Mouse (Mus musculus) adrenal gland, adult 8-10 months (tissue): Measurements from ENCODE around the gene Ero1l. TPM values are rescaled to one million over a fixed set of nuclear protein-coding genes. Genes with fewer than 3 reads are reported as not detected.

Experiments
- DNase-seq: peaks from one replicate; pipeline ENCODE4 v3.0.0; 2022
- total RNA-seq, 4 experiments: library from RNA; stranded (reverse); gene quantifications; 2 replicates each; pipeline ENCODE4 v1.2.4; 2022

Ero1l gene
- total RNA-seq: 10 to 100 TPM; 52.1 to 60.2 (median 54.6) TPM

DNA sequence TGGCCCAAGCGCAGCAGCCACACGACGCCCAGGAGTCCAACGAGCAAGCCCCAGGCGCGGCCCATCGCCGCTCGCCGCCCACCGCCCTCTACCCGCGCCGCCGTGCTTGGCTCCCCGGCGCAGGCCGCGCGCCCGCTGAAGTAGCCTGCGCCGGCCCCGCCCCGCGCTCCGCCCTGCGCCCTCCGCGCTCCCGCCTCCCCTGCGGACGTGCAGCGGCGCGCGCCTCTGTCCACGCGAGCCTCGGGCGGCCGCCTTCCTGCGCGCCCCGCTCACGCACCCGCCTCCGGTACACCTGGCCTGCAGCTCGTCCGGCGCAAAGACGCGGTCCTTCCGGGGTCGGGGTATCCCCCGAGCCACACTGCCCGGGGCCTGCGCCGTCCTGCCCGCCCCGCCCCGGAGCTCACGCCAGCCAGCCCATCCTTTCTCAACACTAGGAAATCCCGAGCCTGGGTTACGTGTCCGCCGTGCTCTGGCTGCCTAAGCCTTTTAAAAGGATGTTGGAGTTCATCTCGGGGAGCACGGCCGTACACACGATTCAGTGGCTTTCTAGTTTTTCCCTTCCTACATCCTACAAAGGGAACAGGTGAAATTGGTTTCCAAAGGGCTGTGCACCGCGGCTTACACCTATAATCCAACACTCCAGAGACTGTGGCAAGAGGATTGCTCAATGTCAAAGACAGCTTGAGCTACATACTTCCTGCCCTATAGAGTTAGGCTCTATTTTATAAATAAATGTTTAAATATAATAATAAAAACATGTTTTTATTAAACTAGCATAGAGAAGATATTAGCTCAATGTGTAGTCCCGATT is at the start of gene Ero1l:
Gene Ero1l, minus strand, starts transcription at position 346 of the 811 bp plus-strand sequence.
- DNase-seq: peak; percentile 69

DNA sequence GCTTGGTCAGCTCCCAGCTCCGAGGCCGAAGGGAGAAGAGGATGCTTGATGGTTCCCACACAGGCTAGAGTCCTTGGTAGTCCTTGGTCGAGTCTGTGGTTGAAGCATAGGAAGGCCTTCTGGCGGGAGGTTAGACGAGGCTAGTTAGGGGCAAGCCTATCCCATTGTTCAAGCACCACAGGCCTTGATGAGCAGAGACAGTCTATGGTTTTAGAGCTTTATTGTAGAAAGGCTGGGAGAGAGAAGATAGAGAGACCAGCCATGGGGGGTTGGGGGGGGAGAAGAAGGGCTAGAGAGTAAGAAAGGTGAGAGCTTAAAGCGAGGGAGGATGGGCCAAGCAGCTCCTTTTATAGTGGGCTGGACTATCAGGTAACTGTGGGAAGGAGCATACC is 46.6 kb upstream of the Ero1l start:
- no peak for DNase-seq

DNA sequence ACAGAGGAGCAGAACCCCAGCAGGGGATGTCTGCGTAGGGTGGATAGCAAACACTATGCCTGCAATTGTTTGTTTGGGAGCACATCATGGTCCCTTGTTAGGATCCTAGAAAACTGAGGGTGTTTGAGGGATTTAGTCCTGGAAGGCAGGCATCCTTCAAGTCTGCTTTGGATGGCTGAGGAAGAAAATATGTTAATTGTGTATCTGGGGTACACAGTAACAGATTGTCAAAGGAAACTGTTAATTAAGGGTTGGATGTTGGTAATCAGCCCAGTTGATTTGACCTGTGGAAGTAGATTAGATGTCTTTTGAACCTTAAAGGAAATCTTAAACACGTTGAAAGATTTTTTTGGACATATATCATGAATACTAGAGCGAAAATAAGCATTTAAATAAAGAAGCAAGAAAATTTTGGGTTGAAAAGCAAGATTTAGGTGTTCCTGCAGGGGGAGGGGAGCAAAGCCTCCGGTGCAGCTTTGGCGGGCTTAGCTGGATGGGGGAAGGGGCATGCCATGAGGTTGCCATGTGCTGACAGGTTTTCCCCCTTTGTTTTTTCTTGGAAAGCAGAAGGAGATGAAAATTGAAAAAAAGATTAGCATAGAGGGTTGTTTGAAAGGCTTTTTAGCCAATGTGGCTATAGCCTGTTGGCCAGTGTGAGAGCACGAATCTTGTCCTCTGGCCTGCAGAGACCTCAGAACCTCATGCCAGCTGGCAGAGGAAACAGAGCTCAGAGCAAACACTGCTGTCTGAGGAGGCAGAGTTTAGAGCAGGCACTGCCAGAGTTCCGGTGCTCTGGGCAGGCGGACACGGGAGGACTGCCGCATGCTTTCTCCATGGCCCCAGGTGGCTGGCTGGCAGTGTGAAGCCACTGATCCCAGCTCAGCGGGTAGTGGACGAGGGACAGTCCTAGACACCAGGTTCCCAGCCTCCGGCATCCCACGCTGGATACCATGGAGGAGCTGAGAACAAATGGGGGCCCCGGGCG is 45.9 kb upstream of the Ero1l start:
- no peak for DNase-seq

DNA sequence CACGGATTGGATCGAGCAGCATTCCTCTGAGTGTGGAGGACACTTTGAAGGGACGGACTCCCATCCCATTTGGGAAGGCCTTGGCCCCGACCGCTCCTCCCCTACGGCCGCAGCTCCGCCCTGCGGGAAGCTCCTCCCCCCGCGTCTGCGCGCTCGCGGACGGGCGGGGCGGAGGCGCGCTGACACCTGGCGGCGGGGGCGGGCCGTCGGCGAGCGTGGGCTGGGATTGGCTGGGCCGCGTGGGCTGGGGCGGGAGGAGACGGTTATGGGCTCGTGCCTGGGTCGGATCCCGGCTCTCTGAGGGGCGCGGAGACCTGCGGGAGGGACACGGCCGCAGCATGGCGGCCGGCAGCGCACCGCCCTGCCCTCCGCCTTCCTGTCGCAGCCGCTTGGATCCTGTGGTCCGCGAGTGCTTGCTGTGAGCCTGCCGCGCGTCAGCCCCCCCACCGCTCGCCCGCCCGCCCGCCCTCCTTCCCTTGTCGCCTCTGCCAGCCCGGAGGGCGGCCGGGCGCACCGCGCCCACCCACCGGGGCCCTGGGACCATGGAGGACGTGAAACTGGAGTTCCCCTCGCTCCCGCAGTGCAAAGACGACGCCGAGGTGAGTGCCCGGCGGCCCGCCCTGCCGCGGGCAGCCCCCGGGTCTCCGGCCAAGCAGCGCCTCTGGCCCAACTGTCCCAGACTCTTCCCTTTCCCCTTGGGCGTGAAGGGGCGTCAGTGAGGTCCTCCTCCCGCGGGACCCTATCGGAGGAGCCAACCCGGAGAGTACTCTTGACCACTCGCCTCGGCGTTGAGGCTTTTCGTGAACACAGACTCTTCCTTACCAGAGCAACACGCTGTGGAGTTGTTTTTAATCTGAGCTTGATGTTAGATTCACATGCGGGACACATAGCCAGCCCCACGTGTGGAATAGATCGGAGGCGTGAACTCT is 32.6 kb upstream of the Ero1l start, which contains the start of gene Styx:
Gene Styx, plus strand, starts transcription at position 163 of the 929 bp plus-strand sequence.
- peak; percentile 95 for DNase-seq

DNA sequence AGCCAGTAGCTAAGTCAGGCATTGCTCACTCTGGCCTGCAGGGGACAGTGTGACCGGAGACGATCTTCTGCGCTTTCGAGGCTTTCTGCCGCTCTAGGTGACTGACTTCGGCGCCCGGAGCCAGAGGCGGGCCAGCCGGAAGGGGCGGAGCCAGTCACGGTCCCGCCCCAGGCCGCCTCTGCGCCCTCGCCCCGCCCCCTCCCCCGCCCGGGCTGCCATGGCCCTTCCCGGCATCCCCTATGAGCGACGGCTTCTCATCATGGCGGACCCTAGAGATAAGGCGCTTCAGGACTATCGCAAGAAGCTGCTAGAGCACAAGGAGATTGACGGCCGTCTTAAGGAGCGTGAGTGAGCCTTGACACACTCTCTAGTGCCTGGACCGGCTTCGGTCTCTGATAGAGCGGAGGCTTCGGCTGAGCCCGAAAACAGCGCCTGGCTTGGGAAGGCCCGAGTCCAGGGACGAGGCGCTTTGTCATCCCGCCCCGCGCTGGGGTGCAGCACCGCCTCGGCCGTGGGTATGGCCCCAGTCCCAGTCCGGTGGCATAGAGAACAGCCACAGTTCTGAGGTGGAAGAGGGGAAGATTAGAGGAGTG is 11.1 kb upstream of the Ero1l start, which contains the start of gene Psmc6:
Gene Psmc6, plus strand, starts transcription at position 200 of the 593 bp plus-strand sequence.
- DNase-seq: peak; percentile 88

DNA sequence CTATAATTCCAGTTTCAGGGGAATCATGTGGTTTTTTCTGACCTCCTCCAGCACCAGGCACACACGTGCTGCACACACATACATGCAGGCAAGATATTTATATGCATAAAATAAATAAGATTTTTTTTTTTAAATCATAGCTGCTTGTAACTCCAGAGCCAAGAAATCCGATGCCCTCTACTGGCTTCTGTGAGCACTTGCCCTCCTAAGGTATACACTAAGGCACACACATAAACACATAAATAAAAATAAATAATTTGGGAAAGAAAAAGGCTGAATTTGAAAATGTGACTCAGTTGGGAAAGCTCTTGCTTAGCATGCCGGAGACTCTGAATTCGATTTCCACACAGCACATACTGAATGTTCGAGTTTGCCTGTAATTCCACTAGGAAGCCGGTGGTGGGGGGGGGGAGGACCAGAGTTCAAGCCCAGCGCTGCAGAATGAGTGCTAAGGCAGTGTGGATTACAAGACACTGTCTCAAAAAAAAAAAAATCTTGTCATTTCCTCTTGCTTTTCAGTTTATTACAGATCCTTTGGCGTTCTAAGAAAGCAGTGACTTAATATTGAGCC is 10.5 kb upstream of the Ero1l start:
- no peak for DNase-seq

DNA sequence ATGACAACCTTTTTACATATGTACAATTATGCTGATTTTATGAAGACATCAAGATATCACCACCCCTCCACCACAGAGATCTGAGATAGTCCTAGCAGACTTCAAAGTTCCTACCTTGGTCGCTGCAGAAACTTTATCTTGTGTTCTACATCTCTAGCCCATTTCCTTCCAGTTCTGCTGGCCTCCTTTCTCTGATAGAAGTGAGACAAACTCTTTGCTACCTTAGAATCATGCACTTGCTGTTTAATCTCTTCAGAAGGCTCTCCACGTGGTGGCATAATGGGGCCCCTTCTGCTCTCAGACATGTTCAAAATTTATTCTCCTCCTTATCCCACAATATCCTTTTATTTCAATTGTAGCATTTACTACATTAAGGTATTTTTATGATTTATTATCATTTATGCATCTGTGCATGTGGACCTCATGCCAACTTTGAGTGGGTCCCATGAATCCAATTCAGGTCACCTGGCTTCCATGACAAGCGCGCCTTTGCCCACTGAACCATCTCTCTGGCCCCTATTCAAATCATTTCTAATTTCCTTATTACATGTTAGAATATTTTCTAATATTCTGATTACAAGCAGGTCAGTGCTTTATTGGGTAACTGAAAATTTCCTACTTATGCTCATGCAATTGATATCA is 9.6 kb upstream of the Ero1l start:
- no peak for DNase-seq

DNA sequence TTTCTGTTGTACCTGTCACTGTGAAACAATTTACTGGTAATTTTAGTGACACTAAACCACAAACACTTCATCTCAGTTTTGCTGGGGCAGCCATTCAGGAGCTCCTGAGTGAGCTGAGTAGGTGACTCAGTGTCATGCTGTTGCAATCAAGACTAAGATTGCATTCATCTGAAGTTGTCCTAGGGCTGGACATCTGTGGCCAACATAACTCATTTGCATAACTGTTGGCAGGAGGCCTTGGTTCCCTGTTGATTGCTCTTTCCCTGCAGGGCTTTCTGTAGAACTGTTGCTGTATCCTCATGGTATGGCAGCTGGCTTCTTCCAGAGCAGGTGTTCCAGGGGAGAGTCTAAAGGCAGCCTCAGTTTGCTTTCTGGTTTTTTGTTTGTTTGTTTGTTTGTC is 6.9 kb upstream of the Ero1l start:
- DNase-seq: peak; percentile 57

DNA sequence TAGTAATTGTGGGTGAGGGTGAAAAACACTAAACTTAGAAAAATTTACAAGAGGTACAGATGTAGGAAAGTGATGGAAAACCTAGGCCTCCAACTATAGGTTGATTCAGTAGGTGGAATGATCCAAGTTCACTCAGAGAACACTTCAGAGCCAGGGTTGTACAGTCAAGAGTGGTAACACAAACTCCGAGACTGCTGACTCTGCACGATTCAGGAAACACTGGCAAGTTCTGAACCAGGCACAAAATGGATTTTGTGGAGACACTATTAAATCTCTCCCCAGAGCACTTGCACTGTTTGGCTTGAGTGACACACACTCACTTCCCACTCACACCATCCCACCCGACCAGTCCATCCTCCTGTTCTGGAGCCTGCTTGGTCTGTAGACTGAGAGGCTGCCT is 4.7 kb upstream of the Ero1l start:
- no peak for DNase-seq

DNA sequence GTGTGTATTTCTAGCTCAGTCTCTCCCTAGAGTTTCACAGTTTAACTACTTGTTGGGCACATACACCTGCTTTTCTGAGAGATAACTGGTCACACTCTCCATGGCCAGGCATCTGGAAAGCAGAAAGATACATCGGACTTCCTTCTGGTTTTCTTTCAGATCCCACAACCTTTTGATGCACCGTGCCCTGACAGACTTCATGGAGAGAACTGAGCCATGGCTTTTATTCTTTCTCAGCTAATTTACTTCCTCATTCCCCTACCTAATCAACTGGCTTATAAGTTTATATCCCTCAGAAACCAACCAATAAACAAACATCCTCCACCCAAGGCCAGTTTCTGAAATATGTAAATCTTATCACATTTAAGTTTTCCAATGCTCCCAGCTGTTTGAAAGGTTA is 3.9 kb upstream of the Ero1l start:
- no peak for DNase-seq

DNA sequence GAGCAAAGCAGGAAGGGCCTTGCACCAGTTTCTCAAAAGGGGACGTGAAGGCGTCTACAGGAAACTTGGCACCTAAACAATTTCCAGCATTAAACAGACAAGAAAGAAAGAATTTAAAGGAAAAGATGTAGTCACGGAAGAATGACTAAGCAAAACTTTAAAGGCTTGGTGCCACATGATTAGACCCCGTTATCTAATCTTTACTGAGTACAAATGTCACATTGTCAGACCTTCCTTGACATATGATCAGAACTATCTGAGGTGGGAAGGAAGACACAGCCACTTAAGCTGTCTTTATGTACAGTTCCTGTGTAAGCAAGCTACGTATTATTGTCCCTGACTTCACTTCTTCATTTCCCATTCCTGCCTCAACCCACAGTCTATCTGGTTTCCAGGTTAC is 3.1 kb upstream of the Ero1l start:
- no peak for DNase-seq

DNA sequence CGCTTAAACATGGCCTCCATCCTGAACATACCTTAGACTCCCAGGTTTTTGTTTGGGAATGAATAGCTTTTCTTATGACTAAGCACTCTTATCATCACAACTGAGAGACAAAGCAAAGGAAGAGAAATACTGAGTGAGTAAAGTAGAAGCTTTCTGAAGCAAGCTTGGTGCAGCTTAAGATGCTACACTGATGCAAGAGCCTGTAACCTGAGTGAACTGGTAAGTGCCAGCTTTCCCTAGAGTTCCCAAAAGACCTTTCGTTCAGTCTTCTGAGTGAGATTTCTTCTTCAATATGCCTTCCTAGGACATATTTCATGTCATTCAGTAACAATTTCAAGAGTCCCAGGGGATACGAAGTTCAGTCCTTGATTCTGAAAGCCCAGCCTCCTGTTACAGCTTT is 2.5 kb upstream of the Ero1l start:
- DNase-seq: no peak

DNA sequence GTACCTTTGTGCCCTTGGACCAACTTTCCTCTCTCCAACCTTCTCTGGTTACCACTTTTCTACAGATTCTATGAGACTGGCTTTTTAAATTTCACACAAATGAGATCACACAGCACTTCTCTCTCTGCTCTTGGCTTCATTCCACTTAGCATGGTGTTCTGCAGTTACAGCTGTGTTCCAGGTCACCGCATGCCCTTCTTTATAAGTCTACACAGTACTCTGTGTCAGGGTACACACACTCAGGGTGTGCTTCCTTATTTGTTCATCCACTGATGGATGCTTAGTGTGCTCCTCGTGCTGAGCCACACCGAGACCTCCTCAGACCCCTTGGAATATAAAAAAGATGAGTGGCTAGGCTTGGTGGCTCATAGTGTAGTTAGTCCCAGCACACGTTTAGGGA is 1.5 kb upstream of the Ero1l start:
- DNase-seq: no peak

DNA sequence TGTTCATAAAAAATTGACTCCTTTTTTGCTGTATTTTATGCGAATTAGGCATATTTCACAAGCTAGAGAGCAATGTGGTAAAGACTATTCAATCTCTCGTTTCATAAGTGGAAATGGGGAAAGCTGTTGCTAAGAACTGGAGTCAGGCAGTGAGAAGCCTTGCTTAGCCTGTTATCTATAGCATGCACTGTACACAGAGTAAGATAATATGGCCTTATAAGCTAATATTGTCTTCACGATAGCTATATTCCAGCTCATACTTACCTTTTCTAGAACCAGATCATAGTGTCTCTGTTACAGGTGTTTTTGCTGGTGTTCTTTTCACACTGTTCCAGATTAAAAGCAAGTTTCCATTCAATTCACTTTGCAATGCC is 653 bp upstream of the Ero1l start:
- DNase-seq: no peak

DNA sequence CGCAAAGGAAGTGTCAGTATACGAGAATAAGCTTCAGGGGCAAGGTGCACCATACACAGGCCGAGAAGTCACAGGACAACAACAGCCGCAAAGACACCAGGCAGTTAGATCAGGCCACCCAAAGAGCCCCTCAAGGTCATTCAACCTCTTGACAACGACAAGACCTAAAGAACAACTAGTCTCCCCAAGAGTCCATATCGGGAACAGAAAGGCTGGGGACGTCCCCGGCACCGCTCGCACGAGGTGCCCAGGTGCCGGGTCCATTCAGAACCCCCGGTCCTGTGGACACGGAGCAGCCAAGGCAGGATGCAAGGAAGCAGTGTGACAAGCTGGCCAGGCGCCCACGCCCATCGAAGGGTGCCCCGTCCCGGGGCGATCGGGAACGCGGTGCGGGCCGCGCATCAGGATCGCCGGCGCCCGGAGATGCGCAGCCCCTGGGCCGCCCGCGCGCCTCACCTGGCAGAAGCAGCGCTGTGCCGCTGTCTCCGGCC is 605 bp downstream of the Ero1l start:
- peak; percentile 23 for DNase-seq

DNA sequence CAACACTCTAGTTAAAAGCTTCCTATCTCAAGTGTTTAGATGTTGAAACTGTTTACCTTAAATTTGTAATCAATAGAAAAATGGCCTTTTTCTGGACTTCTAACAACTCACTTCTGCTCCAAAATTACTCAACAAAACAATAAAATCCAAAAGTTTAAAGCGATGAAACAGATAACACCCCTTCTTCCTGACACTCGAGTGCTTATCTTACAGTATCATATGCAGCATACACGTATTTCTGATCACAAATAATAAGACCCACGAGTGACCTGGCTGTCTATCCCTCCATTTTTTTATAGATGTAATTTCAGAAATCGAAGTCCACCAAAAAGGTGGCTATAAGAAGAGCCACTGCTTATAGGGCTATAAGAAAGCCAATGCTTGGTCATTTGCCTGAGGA is 1.6 kb downstream of the Ero1l start:
- no peak for DNase-seq

DNA sequence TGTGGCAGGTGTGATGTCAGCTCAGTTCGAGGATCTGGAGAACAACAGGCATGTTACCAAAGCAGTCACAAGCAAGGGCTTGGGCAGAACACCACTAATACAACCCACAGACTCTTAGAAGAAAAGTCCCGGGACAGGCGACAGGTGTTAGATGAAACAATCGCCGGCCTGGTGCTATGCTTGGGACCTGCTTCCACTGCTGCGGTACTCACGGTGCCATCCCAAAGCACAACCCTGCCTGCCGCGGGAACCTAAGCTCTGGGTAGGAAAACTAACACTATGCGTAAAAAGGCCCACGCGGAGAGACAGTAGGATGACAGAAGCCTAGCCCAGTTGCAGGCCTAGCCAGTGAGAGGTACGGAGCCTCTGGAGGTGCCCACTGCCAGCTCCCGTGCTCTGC is 8.5 kb downstream of the Ero1l start:
- no peak for DNase-seq

DNA sequence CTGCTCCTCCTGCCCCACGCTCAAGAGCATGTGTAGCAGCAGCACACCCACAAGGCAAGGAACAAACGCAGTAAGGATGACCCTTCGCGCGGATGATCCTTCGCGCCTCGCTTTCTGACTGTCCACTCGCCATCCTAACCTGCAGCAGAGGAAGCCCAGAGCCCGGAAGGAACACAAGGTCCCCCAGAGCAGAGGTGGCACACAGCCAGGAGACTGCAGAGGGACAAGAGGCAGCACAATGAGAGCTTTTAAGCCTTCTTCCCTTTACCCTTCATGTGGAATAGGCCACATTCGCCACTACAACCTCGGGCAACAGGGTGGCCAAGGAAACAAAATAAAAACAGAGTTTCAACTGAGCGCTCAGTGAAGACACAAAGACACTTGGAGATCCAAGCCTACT is 8.9 kb downstream of the Ero1l start:
- no peak for DNase-seq

DNA sequence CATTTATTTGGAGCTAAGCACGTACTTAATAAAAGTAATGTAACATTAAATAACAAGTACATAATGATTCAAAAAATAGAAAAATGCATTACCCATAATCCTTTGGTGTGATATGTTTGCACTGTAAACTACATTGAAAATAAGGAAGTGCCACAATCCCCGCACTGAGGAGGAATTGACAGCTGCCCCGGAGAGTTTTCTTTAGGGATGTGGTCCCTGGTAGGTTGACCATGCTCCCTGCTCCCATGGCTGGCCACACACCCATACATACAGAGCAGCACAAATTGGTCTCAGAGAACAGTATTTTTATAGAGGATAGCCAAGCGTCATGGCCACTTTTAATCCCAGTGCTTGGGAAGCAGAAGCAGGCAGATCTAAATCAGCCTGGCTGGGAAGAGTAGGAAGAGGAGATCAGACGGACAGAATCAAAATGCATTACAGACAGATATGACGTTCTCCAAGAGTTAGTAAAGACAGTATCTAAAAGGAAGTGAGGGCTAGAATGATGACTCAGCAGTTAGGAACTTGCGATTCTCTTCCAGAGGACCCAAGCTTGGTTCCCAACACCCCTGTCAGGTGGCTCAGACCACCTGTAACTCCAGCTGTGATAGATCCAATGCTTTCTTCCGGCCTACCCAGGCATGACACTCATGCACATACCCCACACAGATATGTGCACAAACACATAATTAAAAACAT is 10.8 kb downstream of the Ero1l start:
- no peak for DNase-seq

DNA sequence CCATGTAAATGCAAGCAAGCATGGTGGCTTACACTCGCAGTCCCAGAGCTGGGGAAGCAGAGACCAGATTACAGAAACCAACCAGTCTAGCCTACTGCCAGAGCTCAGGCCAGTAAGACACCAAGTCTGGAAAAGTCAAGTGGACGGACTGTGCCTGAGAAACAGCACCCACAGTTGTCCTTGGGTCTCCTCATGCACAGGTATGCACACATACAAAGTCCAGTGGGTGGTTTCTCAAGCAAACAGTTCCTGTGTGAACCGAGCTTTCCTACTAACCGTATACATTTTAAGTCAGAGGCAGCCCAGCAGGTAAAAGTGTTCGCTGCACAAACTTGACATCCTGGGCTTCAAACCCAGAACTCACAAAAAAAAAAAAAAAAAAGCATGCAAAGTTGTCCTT is 12.7 kb downstream of the Ero1l start:
- DNase-seq: no peak
